Mouse (Mus musculus) neutrophil, adult 59 days (primary cell): Measurements from ENCODE around the gene Trim54. TPM values are rescaled to one million over a fixed set of nuclear protein-coding genes. Genes with fewer than 3 reads are reported as not detected.

ENCODE experiments used
- total RNA-seq, 2 experiments: library from RNA; stranded (reverse); gene quantifications; 1 replicate in 1 of 2; 2 replicates in 1 of 2; pipeline ENCODE4 v1.2.4; 2023

The Trim54 gene
- total RNA-seq, result not detected

DNA sequence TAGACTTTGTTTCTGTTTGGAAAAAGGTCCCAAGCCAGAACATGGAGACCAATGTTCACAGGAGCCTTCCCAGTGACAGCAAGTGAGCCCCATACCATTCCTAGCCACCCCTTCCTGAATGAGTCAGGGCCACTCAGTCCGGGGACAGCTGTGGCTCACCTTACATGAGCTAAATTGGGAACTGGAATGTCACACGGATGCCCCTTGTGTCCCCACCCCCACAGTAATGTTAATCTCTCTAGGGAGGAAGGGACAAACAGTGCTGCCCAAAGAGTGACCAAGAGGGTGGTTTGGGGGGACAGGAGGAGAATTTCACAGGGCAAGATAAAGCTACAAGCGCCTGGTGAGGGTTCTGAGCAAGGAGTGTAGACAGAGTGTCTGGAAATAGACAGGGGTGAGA is at the start of gene Trim54:
TSS of gene Trim54 (plus strand) at position 359 of the 400 bp plus-strand sequence.

GRCm38 (mm10) chr5:31105814-31106335 is 10.6 kb upstream of the Trim54 start, which contains the start of gene Dnajc5g:
Gene Dnajc5g, plus strand, starts transcription at chr5:31106285.

GRCm38 (mm10) chr5:31108000-31108490 is 8.5 kb upstream of the Trim54 start, which contains the start of gene Slc30a3:
Gene Slc30a3, minus strand, starts transcription at chr5:31108237.

GRCm38 (mm10) chr5:31138241-31138967 is 21.9 kb downstream of the Trim54 start, which contains the start of gene Ucn:
Gene Ucn, minus strand, starts transcription at chr5:31138829.

DNA sequence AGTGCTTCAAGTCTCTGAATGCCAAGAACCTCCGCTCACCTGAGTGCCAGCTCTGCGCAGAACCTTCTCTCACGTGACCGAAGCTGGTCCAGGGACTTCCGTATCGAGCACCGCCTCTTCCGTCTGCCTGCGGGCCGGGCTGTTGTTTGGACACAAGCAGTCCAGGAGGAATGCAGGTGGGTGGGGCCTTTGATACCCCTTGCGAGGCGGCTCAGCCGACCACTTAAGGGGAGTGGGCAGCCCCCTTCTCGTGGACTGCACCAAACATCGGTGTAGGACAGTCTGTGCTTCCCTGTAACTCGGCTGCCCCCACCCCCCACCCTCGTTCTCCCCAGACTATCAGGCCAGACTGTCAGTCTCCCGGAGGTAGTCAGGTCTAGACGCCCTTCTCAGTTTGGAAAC is 37.6 kb downstream of the Trim54 start, which contains the start of gene Mpv17:
TSS of gene Mpv17 (minus strand) at position 100 of the 402 bp plus-strand sequence.

DNA sequence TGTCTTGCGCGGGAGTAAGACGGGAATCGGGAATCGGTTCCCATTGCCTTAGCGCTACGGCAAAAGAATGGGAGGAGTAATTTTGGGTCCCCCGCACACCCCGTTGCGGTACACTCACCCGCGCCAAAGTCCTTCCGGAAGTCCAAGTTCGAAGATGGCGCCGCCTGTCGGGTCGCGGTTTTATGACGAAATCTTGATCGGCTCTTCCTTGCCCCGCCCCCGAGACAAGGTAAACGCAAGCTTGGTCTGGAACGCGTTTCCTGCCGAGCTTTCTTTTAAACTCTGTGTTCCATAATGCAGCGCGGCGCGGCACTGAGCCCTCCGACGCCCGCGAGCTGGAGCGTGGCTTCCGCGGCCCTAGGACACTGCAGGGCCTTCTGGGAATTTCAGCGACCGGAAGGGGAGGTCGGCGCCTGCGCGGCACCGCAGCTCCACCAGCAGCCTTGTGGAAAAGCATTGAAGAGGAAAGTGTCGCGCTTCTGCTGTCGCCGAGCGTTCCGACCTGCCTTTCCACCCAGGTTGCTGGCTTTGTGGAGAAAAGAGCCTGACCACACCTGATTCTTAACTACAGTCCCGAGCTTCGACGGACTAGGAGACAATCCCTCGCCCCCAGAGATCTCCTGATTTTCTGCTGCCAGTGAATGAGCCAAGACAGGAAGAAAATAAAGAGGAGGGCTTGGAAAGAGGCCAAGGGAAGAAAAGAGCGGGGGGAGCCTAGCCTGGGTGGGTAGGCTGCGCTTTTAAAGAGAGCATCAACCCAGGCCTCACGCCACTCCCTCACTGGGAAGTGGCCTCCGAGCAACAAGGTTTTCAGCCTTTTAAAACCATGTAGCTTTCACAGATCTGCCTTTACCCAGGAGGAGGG is 63.5 kb downstream of the Trim54 start, which contains the start of the genes Gm29609 and Gtf3c2:
TSS of gene Gm29609 (minus strand) at position 146 of the 865 bp plus-strand sequence.
TSS of gene Gtf3c2 (minus strand) at position 379 of the 865 bp plus-strand sequence.

Other genes starting within 250 kb of the Trim54 start
- gene Tmem214, start 248.7 kb upstream of the Trim54 start, total RNA-seq, result 10 to 100 TPM; 26.1 to 28.0 TPM
- 1 to 10 TPM; 6.7 to 7.0 TPM for gene Agbl5, start 228.0 kb upstream of the Trim54 start, total RNA-seq
- 100 to 1,000 TPM; 134 to 146 TPM for gene Ost4, start 208.9 kb upstream of the Trim54 start, total RNA-seq
- gene Emilin1, start 203.3 kb upstream of the Trim54 start, total RNA-seq, result 10 to 100 TPM; 30.1 to 37.7 TPM
- gene Khk, start 195.3 kb upstream of the Trim54 start, total RNA-seq, result 10 to 100 TPM; 31.5 to 33.0 TPM
- not detected for gene Cgref1, start 171.1 kb upstream of the Trim54 start, total RNA-seq
- gene Preb, start 156.4 kb upstream of the Trim54 start, total RNA-seq, result 100 to 1,000 TPM; 319 to 353 TPM
- not detected for gene Tcf23, start 148.1 kb upstream of the Trim54 start, total RNA-seq
- gene Atraid, start 68.4 kb upstream of the Trim54 start, total RNA-seq, result 10 to 100 TPM; 17.9 to 23.8 TPM
- 1 to 10 TPM; 2.4 to 3.2 TPM for gene Slc5a6, start 67.8 kb upstream of the Trim54 start, total RNA-seq
- 10 to 100 TPM; 17.6 to 19.8 TPM for gene Cad, start 61.9 kb upstream of the Trim54 start, total RNA-seq
- not detected for gene Dnajc5g, start 10.4 kb upstream of the Trim54 start, total RNA-seq
- not detected for gene Slc30a3, start 8.5 kb upstream of the Trim54 start, total RNA-seq
- gene Ucn, start 22.1 kb downstream of the Trim54 start, total RNA-seq, result not detected
- 10 to 100 TPM in 1 of 2 experiments, 1 to 10 TPM in 1; 8.7 to 11.5 TPM for gene Mpv17, start 37.5 kb downstream of the Trim54 start, total RNA-seq
- gene Gm29609, start 63.2 kb downstream of the Trim54 start, total RNA-seq, result 1 to 10 TPM in 1 of 2 experiments, under 1 TPM in 1; 0.56 to 1.1 TPM
- 10 to 100 TPM; 72.0 to 74.7 TPM for gene Gtf3c2, start 63.4 kb downstream of the Trim54 start, total RNA-seq
- gene Snx17, start 76.5 kb downstream of the Trim54 start, total RNA-seq, result 10 to 100 TPM; 48.7 to 57.6 TPM
- 10 to 100 TPM; 21.2 to 27.4 TPM for gene Eif2b4, start 76.7 kb downstream of the Trim54 start, total RNA-seq
- gene Zfp513, start 85.6 kb downstream of the Trim54 start, total RNA-seq, result 10 to 100 TPM; 27.5 to 31.2 TPM
- 10 to 100 TPM; 78.2 to 80.5 TPM for gene Ppm1g, start 104.0 kb downstream of the Trim54 start, total RNA-seq
- 100 to 1,000 TPM; 185 to 192 TPM for gene Nrbp1, start 124.2 kb downstream of the Trim54 start, total RNA-seq
- gene Gm9970, start 124.5 kb downstream of the Trim54 start, total RNA-seq, result 1 to 10 TPM in 1 of 2 experiments, not detected in 1; 2.6 TPM
- gene Krtcap3, start 135.0 kb downstream of the Trim54 start, total RNA-seq, result 10 to 100 TPM; 11.2 TPM
- gene Ift172, start 174.4 kb downstream of the Trim54 start, total RNA-seq, result 10 to 100 TPM in 1 of 2 experiments, 1 to 10 TPM in 1; 9.8 to 11.8 TPM
- gene Fndc4, start 179.4 kb downstream of the Trim54 start, total RNA-seq, result not detected
- not detected for gene Gckr, start 180.7 kb downstream of the Trim54 start, total RNA-seq